Mouse (Mus musculus): ENCODE data around the gene Pde2a. TPM values are rescaled to one million over a fixed set of nuclear protein-coding genes. Genes with fewer than 3 reads are reported as not detected.

Gene Pde2a
- total RNA-seq, 1 experiment from 2014 or later, result 54.4 TPM

GRCm38 (mm10) chr7:101395471-101395870 is 26.0 kb upstream of the Pde2a start:
- no peak for ATAC-seq (replicated peaks; ENCODE audit: insufficient number of reproducible peaks, low FRiP score, low TSS enrichment, poor library complexity, severe bottlenecking)

DNA sequence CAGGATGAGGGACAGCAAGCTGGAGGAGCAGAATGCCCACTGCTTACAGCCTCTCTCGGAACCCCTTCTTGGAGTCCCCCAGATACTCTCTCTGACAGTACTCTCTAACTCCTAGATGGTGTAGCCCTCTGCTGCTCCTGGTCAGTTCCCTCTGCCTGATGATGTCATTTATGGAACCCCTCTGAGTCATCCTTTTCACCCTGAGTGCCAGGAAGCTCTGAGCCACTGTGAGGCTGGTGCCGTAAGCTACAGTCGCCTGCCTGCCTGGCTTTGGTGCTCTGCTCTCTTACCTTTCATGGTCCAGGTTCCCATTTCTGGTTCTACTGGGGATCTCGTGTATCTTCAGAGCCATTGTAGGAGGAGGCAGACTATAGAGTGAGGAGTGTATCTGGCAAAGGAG is 24.3 kb upstream of the Pde2a start:
- ATAC-seq (replicated peaks; ENCODE audit: insufficient number of reproducible peaks, low FRiP score, low TSS enrichment, poor library complexity, severe bottlenecking), result no peak

DNA sequence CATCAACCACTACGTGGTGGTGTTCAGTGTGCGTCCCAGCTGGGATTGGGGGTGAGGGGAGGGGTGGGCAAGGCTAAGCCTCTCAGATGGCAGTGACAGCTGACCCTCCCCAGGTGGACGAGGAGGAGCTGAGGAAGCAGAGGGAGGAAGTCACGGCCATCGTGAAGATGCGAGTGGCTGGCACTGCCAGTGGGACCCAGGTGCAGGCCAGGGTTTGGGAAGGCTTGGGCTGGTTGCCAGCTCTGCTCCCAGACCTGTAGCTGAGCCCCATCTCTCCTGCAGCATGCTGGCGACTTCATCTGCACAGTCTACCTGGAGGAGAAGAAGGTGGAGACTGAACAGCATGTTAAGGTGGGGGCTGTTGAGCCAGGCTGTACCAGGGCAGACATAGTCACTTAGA is 20.0 kb upstream of the Pde2a start:
- no peak for ATAC-seq (replicated peaks; ENCODE audit: insufficient number of reproducible peaks, low FRiP score, low TSS enrichment, poor library complexity, severe bottlenecking)

DNA sequence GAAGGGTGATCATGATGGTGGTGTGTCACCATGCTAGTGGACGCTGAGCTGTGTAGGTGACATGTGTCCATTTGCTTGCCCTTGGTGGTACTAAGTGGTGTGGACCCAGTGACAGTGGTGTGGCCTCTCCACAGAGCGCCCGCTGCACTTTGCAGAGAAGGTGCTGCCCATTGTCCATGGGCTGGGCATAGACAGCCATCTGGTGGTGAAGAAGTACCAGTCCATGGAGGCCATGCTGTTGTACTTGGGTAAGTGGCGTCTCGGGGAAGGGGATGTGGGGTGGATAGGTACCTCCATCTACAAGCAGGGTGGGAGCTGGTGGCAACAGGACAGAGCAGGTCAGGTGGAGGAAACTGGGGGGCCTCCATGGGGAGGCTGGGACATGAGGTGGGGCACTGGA is 17.7 kb upstream of the Pde2a start:
- ATAC-seq (replicated peaks; ENCODE audit: insufficient number of reproducible peaks, low FRiP score, low TSS enrichment, poor library complexity, severe bottlenecking), result no peak

DNA sequence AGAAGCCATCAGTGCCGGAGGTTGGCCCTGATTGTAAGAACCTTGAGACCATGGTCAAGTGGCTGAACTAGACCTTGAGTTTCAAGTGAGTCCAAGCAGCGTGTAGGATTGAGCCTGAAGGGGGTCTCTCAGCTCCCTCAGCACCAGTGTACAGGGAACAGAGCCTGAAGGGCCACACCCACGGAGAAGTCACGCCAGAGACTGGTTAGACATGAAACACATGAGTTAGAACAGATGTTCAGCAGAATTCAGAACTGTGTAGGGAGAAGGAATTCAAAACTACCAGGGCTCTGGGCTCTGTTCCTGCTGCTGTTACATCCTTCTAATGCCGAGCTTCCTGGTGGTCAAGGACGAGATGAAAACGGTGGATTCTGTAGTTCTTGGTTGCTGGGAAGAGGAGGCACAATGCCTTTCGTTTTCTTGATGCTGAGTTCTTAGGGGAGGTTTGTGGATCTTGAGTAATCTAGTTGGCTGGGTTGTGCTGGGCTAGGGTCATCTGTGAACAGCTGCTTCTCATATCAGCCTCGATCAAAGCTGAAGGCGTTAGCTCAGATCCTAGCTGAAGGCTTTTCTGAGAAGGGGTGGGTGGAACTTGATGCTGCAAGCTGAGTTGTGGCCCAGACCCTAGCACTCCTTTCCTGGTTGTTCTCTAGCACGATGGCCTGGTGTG is 11.1 kb upstream of the Pde2a start, which contains the start of gene Gm45837:
Gene Gm45837, plus strand, starts transcription at position 620 of the 670 bp plus-strand sequence.
- ATAC-seq (replicated peaks; ENCODE audit: insufficient number of reproducible peaks, low FRiP score, low TSS enrichment, poor library complexity, severe bottlenecking), result no peak

- peak; percentile 75 for ATAC-seq (replicated peaks; ENCODE audit: insufficient number of reproducible peaks, low FRiP score, low TSS enrichment, poor library complexity, severe bottlenecking)
Measured at GRCm38 (mm10) chr7:101412796-101413195, 8.7 kb upstream of the Pde2a start.

GRCm38 (mm10) chr7:101414209-101414608 is 7.3 kb upstream of the Pde2a start:
- no peak for ATAC-seq (replicated peaks; ENCODE audit: insufficient number of reproducible peaks, low FRiP score, low TSS enrichment, poor library complexity, severe bottlenecking)

- ATAC-seq (replicated peaks; ENCODE audit: insufficient number of reproducible peaks, low FRiP score, low TSS enrichment, poor library complexity, severe bottlenecking), result no peak
Measured at GRCm38 (mm10) chr7:101414661-101415511, 6.6 kb upstream of the Pde2a start.

DNA sequence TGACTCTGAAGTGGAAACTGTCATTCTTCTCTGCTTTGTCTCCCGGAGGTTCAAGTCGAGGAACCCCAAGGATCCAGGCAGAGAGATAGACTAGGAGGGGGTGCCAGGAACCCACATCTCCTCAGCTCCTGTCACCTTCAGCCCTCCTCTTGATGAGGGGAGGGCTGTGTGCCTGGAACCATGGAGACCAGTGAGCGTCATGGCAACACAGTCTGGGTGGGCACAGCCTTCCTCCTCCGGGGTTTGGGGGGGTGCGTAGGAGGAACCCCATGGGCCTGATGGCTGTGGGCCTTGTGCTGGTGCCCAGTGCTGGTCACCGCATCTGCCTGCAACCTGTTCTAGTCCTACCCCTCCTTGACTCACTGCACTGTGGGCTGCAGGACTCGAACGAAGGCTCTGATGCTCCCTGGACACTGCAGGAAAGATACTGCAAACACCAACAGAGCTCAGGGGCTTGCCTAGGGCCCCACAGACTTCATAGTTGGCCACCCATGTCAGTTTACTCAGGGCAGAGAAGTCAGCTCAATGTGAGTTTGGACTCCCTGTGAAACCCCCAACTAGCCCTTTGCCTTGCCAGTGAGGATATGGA is 5.9 kb upstream of the Pde2a start:
- no peak for ATAC-seq (replicated peaks; ENCODE audit: insufficient number of reproducible peaks, low FRiP score, low TSS enrichment, poor library complexity, severe bottlenecking)

DNA sequence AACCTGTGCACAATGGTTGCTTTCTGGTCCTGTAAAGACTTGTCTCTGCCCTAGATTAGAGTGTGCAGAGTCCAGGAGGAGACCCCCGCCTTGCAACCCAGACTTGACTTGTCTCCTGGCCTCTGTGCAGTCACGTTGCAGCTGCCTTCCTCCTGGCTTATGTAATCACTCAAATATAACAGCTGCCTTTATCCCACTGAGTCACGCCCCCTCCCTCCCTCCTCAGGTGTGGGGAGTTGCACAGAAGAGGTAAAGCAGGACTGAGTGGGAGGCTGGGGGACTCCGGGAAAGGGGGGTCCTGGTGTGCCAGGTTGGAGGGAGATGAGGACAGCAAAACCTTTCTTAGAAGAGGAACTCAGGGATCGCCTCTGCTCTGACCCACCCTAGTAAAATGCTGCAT is 5.1 kb upstream of the Pde2a start:
- no peak for ATAC-seq (replicated peaks; ENCODE audit: insufficient number of reproducible peaks, low FRiP score, low TSS enrichment, poor library complexity, severe bottlenecking)

DNA sequence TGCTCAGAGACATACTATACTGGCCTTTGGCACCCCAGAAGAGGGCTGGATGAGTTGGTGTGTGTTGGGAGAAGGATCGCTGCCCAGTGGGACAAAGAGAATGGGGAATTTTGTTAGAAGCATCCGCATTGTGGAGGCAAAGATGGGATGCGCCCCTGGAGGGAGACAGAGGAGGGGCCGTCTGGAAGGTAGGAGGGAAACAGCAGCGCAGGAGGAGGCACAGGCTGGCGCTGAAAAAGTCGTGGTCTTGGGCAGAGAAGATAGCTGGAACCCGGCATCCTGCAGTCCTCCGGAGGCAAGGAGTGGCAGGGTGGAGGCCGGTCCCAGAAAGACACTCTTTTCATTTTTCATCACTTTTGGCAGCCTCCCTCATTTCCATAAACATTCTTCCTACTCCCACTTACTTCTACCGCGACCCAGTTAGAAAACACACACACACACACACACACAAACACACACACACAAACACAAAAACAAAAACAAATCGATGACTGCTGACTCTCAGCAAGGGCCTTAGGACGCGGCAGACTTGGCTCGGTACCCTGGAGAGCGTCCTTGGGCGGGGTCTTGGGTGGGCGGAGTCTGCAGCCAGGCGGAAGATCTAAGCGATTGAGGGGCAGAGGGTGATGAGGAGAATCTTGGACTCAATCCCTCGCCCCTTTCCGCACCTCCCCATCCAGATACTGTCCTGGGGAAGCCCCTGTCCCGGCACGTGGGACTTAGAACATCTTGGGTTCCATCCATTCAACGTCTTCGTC is 2.3 kb upstream of the Pde2a start:
- no peak for ATAC-seq (replicated peaks; ENCODE audit: insufficient number of reproducible peaks, low FRiP score, low TSS enrichment, poor library complexity, severe bottlenecking)

- ATAC-seq (replicated peaks; ENCODE audit: insufficient number of reproducible peaks, low FRiP score, low TSS enrichment, poor library complexity, severe bottlenecking), result no peak
Measured at GRCm38 (mm10) chr7:101422069-101422468, 578 bp downstream of the Pde2a start.

- peak; percentile 5; the same call in 1 of the 2 replicates for ATAC-seq (replicated peaks; ENCODE audit: insufficient number of reproducible peaks, low FRiP score, low TSS enrichment, poor library complexity, severe bottlenecking)
Measured at GRCm38 (mm10) chr7:101422646-101423045, 1.2 kb downstream of the Pde2a start.

DNA sequence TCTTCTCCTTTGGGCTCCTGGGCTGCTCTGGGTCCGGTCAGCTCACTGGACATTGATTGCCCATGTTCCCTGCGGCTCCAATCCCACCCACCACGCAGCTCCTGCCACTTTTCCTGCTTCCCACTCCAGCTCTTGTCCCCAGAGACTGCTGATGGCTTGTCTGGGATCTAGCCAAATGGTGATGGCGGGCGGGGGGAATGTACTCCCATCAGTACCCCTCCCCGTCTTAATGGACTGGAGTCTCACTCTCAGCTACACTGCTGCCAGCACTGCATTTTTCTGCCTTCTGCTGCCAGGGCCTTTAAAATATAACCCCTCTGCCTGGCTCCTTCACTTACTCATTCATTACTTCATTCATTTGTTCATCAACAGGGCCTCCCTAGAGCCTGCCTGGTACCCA is 2.5 kb downstream of the Pde2a start:
- ATAC-seq (replicated peaks; ENCODE audit: insufficient number of reproducible peaks, low FRiP score, low TSS enrichment, poor library complexity, severe bottlenecking), result no peak

- no peak for ATAC-seq (replicated peaks; ENCODE audit: insufficient number of reproducible peaks, low FRiP score, low TSS enrichment, poor library complexity, severe bottlenecking)
Measured at GRCm38 (mm10) chr7:101426692-101427091, 5.2 kb downstream of the Pde2a start.

DNA sequence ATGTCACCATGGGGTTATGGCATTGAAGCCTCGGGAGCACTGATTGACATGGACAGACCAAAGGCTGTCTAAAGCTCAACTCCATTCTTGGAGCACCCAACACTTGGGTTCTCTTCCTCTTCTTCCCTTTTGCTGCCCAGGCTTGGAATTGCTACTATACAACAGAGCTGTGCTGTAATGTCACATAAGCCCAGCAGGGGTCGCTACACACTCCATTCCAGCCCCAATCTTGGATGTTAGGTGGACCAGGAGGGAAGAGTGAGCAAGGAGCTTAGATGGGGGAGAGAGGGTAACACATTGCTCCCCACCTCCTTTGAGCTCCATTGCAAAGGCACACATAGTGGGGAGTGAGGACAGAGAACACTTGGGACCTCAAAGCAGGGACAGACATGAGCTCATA is 6.2 kb downstream of the Pde2a start:
- ATAC-seq (replicated peaks; ENCODE audit: insufficient number of reproducible peaks, low FRiP score, low TSS enrichment, poor library complexity, severe bottlenecking), result peak; percentile 52; the same call in 1 of the 2 replicates

DNA sequence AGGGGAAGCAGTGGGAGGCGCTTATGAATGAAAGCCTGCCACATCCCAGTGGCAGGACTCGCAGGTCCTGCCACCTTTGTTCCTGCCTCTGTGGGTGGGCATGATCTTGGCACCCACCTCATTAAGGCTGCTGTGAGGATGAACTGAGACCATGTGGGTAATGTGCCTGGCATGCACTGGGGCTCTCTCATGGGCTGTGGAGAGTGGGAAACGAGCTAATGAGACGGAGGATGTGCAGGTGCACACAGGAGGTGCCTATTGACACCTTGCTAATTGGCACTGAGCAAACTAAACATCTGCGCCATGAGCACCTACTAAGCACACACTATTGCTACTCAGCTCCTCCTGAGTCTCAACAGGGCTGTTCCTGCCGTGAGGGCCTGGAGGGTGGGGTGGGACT is 13.5 kb downstream of the Pde2a start:
- no peak for ATAC-seq (replicated peaks; ENCODE audit: insufficient number of reproducible peaks, low FRiP score, low TSS enrichment, poor library complexity, severe bottlenecking)

DNA sequence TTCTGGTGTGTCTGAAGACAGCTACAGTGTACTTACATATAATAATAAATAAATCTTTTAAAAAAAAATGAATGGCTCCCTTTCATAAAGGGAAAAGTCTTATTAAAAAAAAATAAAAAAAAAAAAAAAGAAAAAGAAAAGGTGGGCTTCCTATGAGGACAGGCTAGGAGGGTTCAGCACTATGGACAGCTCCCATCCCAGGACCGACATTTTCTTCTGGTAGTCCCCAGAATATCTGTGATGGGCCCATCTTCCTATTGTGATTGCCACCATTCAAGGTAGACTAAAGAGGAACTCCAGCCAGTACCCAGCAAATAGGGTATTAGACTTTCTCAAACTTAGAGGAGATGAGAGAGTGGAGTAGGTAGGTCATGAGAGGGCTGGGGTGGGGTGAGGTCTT is 16.4 kb downstream of the Pde2a start:
- no peak for ATAC-seq (replicated peaks; ENCODE audit: insufficient number of reproducible peaks, low FRiP score, low TSS enrichment, poor library complexity, severe bottlenecking)

GRCm38 (mm10) chr7:101443093-101443492 is 21.6 kb downstream of the Pde2a start:
- no peak for ATAC-seq (replicated peaks; ENCODE audit: insufficient number of reproducible peaks, low FRiP score, low TSS enrichment, poor library complexity, severe bottlenecking)

All from monocyte, adult 5-6 weeks (primary cell).